9 mouse cellular contexts compared by ENCODE assay signal in genomic region chr11:82174794-82175193, GRCm38 (mm10). TPM values are rescaled to one million over a fixed set of nuclear protein-coding genes. Genes with fewer than 3 reads are reported as not detected.
A peak's percentile ranks its signal among the peaks of the same experiment; 100 is the strongest.
DNase-seq lines count a peak whose midpoint lies in the region; ATAC-seq and TF ChIP-seq lines count a peak whose summit lies in the region.
"Had no signal": no experiment of that assay in that cellular context is flagged by ENCODE, and none has a peak within 500 bp of the region (broad histone marks: within the 10 kb centered on the region; RNA-seq: fewer than 3 reads in every experiment).

No protein-coding gene starts in this region.

- no peak overlapping the region for H3K27ac ChIP-seq in testis, adult 2 months (ENCODE audit: control insufficient read depth, insufficient read depth, low read depth, low read length)
- H3K27ac ChIP-seq in bone marrow, adult 2 months (ENCODE audit: control insufficient read depth, insufficient read depth, low read depth, low read length, poor library complexity) = no peak overlapping the region
- H3K27ac ChIP-seq: heart, embryonic 15.5 days had no signal

- no peaks in the 10 kb centered on the region for H3K36me3 ChIP-seq in testis, adult 2 months (ENCODE audit: control insufficient read depth, insufficient read depth, low read length)
- H3K36me3 ChIP-seq: heart, embryonic 15.5 days had no signal

- no peak overlapping the region for H3K4me3 ChIP-seq in testis, adult 2 months (ENCODE audit: control insufficient read depth, low read depth, low read length)
- H3K4me3 ChIP-seq in bone marrow, adult 2 months (replicated peaks; ENCODE audit: control insufficient read depth, low read depth, low read length) = no peak overlapping the region
- H3K4me3 ChIP-seq: heart, embryonic 15.5 days had no signal

- peak; percentile 39; the same call in 1 of the 2 replicates for TF ChIP-seq CTCF in testis, adult 2 months (IDR thresholded peaks at IDR 0.05; ENCODE audit: control insufficient read depth, insufficient read depth, insufficient replicate concordance, low read depth, low read length)
- peak; percentile 66 for TF ChIP-seq CTCF in bone marrow, adult 2 months (IDR thresholded peaks at IDR 0.05; ENCODE audit: control insufficient read depth, insufficient read depth, low read length)

- no peak for TF ChIP-seq POLR2A in testis, adult 2 months (IDR thresholded peaks at IDR 0.05; ENCODE audit: control insufficient read depth, low read depth, low read length)
- TF ChIP-seq POLR2A in bone marrow, adult 2 months (IDR thresholded peaks at IDR 0.05; ENCODE audit: borderline replicate concordance, control insufficient read depth, low read depth, low read length) = no peak

- intact Hi-C loops in left cerebral cortex, postnatal 4 days (cut with DNase I) = loop anchor here (10.0 kb wide), 1 partner anchor 540 kb away; no protein-coding TSS in a partner anchor

- DNase-seq in testis, postnatal 14 days (ENCODE audit: low spot score) = no peak
- peak; percentile 67 for DNase-seq in left cerebral cortex, postnatal 4 days
- peak; percentile 29 for DNase-seq in ovary, postnatal 10 days (ENCODE audit: low spot score)
- DNase-seq in yolk sac, embryonic 10.5 days (ENCODE audit: low spot score) = peak; percentile 21

- WGBS in bone marrow, adult 2 months = 17% methylated on average over 3 of the region's 3 CpGs

- no peaks in the 10 kb centered on the region for H3K27me3 ChIP-seq in testis, adult 2 months (ENCODE audit: control insufficient read depth, insufficient read depth, low read length)

- H3K4me1 ChIP-seq in testis, adult 2 months (ENCODE audit: control insufficient read depth, insufficient read depth, low read length) = peaks cover 3% of the 10 kb centered on the region; the same call in 1 of the 2 replicates
- H3K4me1 ChIP-seq in bone marrow, adult 2 months (ENCODE audit: control insufficient read depth, insufficient read depth, low read length) = no peaks in the 10 kb centered on the region
- H3K4me1 ChIP-seq: heart, embryonic 15.5 days had no signal

- peak; percentile 46; the same call in 1 of the 2 replicates for ATAC-seq in erythroid progenitor cell, adult 5-6 weeks (replicated peaks; ENCODE audit: low FRiP score, poor library complexity, severe bottlenecking)
- peak; percentile 52 for ATAC-seq in inflammation-experienced regulatory T-cells, adult 6 months

RNA-seq across cellular contexts. Expression of gene Ccl8, which starts 59.8 kb away (rescaled TPM):
- 1.1 and 2.5 TPM in 2 replicates for polyA plus RNA-seq in testis, adult 2 months (2012; rRNA removed)
- polyA plus RNA-seq in bone marrow, adult 2 months (2011; ENCODE audit: insufficient read depth, insufficient read length, low replicate concordance, missing spikeins) = not detected in 2 replicates
- not detected in 2 replicates for total RNA-seq in erythroid progenitor cell, adult 5-6 weeks (2015; ENCODE audit: low replicate concordance)
- not detected in 2 replicates for total RNA-seq in erythroid progenitor cell, adult 5-6 weeks (2017; ENCODE audit: low replicate concordance)
- polyA plus RNA-seq in inflammation-experienced regulatory T-cells, adult 6 months (2017; shearing (Covaris generic)) = 1 to 10 TPM in 1 of 3 experiments, under 1 TPM in 1, not detected in 1; 0.99 to 4.0 TPM
- total RNA-seq in left cerebral cortex, postnatal 4 days (2021) = not detected
- polyA plus RNA-seq: heart, embryonic 15.5 days had no signal
